Mouse (Mus musculus) embryo, embryonic 9.5 days (tissue): ENCODE data around the gene Cd200.
"Not testable (repeated sequence)": the region's sequence is repeated elsewhere in the genome, so short reads cannot be mapped to it uniquely, and the experiment has no call there.

Experiments used
- DNase-seq: peaks from one replicate; pipeline ENCODE4 v3.0.0-alpha.2; 2017; ENCODE audit errors: extremely low spot score

Gene Cd200

GRCm38 (mm10) chr16:45408425-45409063, at the start of gene Cd200:
Gene Cd200, minus strand, starts transcription at chr16:45409053.
- DNase-seq, result peak; percentile 60

- DNase-seq, result no peak
These were observed 45.9 kb upstream of the Cd200 start for GRCm38 (mm10) chr16:45454762-45455161.

- no peak for DNase-seq
These were observed 28.4 kb upstream of the Cd200 start for GRCm38 (mm10) chr16:45437230-45437739.

- DNase-seq, result no peak
These were observed 26.7 kb upstream of the Cd200 start for GRCm38 (mm10) chr16:45435591-45435990.

- no peak for DNase-seq
These were observed 18.8 kb upstream of the Cd200 start for GRCm38 (mm10) chr16:45427651-45428050.

- DNase-seq, result no peak
These were observed 4.6 kb upstream of the Cd200 start for GRCm38 (mm10) chr16:45413497-45413896.

GRCm38 (mm10) chr16:45409064-45409446, 202 bp upstream of the Cd200 start:
- not testable (repeated sequence) for DNase-seq

- no peak for DNase-seq
These were observed 1.0 kb downstream of the Cd200 start for GRCm38 (mm10) chr16:45407645-45408400.

GRCm38 (mm10) chr16:45407091-45407490, 1.8 kb downstream of the Cd200 start:
- DNase-seq, result no peak

GRCm38 (mm10) chr16:45402951-45403350, 5.9 kb downstream of the Cd200 start:
- DNase-seq, result no peak

- DNase-seq, result no peak
These were observed 6.8 kb downstream of the Cd200 start for GRCm38 (mm10) chr16:45402036-45402435.

GRCm38 (mm10) chr16:45399947-45400555, 8.8 kb downstream of the Cd200 start:
- DNase-seq, result no peak

- DNase-seq, result no peak
These were observed 9.4 kb downstream of the Cd200 start for GRCm38 (mm10) chr16:45399411-45399810.

- no peak for DNase-seq
These were observed 11.4 kb downstream of the Cd200 start for GRCm38 (mm10) chr16:45397440-45397839.

- DNase-seq, result no peak
These were observed 16.6 kb downstream of the Cd200 start for GRCm38 (mm10) chr16:45392246-45392645.

- no peak for DNase-seq
These were observed 17.2 kb downstream of the Cd200 start for GRCm38 (mm10) chr16:45391680-45392079.

GRCm38 (mm10) chr16:45390286-45390956, 18.4 kb downstream of the Cd200 start:
- no peak for DNase-seq

- no peak for DNase-seq
These were observed 19.0 kb downstream of the Cd200 start for GRCm38 (mm10) chr16:45389833-45390232.

GRCm38 (mm10) chr16:45389041-45389440, 19.8 kb downstream of the Cd200 start:
- DNase-seq, result no peak

GRCm38 (mm10) chr16:45381811-45382210, 27.0 kb downstream of the Cd200 start:
- DNase-seq, result no peak

GRCm38 (mm10) chr16:45378959-45379358, 29.9 kb downstream of the Cd200 start:
- DNase-seq, result no peak
